Mouse (Mus musculus): ENCODE data around the gene Polr2e.

DNA sequence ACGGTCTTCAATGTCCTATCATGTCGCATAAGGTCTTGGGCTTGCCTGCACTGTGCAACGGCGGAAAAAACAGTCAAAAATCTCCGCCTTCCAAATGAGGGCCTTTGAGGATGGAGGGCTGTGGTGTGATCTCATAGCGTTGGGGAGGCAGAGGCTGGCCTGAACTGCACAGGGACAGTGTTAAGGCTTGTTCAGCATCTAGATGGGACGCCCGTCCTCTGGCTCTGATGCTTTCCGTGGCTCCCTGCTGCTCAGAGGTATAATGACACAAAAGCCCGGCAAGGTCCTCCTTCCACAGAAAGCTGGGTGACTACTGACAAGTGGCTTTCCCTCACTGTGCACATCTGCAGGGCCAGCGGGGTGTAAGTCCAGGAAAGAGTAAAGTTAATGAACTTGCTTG, 19.4 kb downstream of the Polr2e start:
- TF ChIP-seq CTCF (IDR thresholded peaks at IDR 0.05; ENCODE audit: borderline replicate concordance, control insufficient read depth, extremely low read depth, insufficient read depth, low read length, poor library complexity) (no peak), POLR2A (IDR thresholded peaks at IDR 0.05; ENCODE audit: control insufficient read depth, extremely low read depth, insufficient read depth, low read length, poor library complexity) (no peak)

Measured in thymus, adult 2 months (tissue).